Mouse (Mus musculus): ENCODE measurements at regions not wholly inside any gene's neighbourhood (a gene's known extent, or its start where the extent isn't known, plus 50 kb on each side); places are given as distances from the start of the nearest gene placed in this dataset.
"Not testable (repeated sequence)": the region's sequence is repeated elsewhere in the genome, so short reads cannot be mapped to it uniquely, and the experiment has no call there.

DNA sequence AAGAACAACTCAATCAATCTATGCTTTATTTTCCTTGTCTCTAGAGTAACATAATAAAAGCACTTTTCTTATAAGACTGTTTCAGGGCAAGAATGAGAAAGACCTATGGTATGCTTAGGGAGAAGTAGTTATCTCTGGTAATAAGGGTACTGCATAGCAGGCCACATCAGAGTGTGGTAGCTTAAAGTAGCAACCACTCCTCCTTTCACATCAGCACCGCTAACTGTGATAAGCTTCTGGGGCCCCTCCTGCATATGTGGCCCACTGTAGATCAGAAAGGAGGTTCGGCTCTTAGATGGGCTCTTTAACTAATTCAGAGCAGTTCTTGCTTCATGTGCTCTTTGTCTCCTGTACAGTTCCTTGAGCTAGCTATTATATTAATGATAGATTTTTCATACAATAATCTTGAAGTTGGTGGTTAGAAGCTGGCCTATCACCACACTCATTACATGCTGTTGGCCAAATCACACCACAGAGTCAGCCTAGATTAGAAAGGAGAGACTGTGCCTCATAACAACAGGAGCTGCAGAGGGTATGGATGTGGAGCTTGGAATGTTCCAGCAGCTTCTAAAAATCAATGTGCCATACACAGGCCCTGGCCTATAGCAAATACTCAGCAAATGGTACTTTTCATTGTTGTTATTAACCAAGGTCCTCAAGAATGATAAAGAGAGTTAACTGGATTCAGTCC lies 96.5 kb upstream of the Adgra3 start:
- TF ChIP-seq CTCF, EP300 (IDR thresholded peaks at IDR 0.05; ENCODE audit: low read depth): not testable (repeated sequence)
